Mouse (Mus musculus) heart, adult 2 months (tissue): ENCODE measurements at regions not wholly inside any gene's neighbourhood (a gene's known extent, or its start where the extent isn't known, plus 50 kb on each side); places are given as distances from the start of the nearest gene placed in this dataset.

Source experiments
- CTCF ChIP-seq: fragments of 200-600 bp; IDR thresholded peaks from 2 replicates; pipeline ENCODE4 v1.8.1; 2022; ENCODE audit warnings: antibody characterized with exemption, mild to moderate bottlenecking, moderate library complexity
- POLR2A ChIP-seq: fragments of 200-500 bp; IDR thresholded peaks from 2 replicates; pipeline ENCODE4 v1.6.1; 2011; ENCODE audit warnings: mild to moderate bottlenecking, low read depth, low read length, control low read depth; ENCODE audit not compliant: insufficient read depth

DNA sequence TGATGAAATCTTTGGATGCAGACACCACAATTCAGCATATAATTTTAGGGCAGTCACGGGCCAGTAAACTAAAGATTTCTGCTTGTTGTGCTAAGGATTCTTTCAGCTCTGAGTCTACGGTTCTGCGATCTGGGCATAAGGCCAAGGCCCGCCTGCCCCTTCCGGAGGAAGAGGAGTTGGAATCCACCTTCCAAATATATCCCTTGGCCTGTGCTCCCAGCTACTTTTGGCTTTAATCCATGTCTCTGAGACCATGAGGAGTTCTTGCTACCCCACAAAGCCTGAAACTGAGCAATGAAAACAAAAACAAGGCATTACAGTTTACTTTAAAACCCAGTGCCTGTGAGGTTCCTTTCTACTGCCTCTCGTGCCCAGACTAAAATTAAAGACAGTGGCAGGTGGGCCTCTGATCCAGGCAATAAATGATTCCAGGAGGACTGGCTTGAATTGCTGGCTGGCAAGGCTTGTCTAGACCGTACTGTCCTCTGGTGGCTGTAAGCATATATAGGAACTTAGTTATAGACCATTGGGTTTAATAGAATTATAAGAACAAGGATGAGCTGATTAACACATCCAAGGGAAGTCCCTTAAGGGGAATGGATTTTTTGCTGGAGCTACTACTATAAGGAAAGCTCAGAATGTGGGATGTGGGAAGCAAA lies 231.8 kb downstream of the Ar start:
- TF ChIP-seq CTCF (peak; percentile 71), POLR2A (no peak)
